Comparison of ENCODE assay signal across 18 mouse cellular contexts in the genomic region with DNA sequence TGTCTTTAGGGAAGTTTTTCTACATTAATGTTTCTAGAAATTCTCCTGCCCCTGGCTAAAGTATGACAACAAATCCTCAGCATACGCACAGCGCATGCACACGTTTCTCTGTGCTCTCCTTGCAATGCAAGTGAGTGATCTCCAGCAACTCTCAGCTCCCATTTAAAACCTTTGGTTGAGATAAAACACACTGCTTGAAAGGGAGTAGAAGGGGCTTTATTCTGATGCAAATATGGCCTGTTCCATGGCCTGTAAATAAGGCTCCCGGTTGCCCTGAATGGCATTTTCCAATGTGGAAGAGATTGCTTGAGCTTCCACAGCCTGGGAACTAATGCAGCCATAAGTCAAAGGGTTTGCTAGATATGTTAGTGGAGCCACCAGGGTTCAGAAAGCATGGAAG.
"Had no signal": no experiment of that assay in that cellular context is flagged by ENCODE, and none has a peak within 500 bp of the region (broad histone marks: within the 10 kb centered on the region; RNA-seq: fewer than 3 reads in every experiment).

No protein-coding gene starts in this region.

- DNase-seq: lung, adult 18-20 months; lung, embryonic 14.5 days; lung, postnatal 10 days; lung, postnatal 4 days; midbrain, embryonic 14.5 days; retina, postnatal 1 day; right cerebral cortex, adult 18-20 months; right cerebral cortex, postnatal 25 days; right cerebral cortex, postnatal 4 days; spleen, adult 18-20 months; thymus, adult 2 months; thymus, postnatal 25 days; thymus, postnatal 4 days had no signal

- H3K27me3 ChIP-seq: midbrain, embryonic 12.5 days; neural tube, embryonic 13.5 days; neural tube, embryonic 15.5 days had no signal

- H3K36me3 ChIP-seq: midbrain, embryonic 12.5 days; neural tube, embryonic 13.5 days; neural tube, embryonic 15.5 days had no signal

- H3K4me2 ChIP-seq: lung, embryonic 14.5 days; midbrain, embryonic 12.5 days; neural tube, embryonic 13.5 days; neural tube, embryonic 15.5 days had no signal

- ATAC-seq: midbrain, embryonic 16.5 days had no signal

- H3K4me1 ChIP-seq: midbrain, embryonic 12.5 days; neural tube, embryonic 13.5 days; neural tube, embryonic 15.5 days had no signal

- H3K27ac ChIP-seq: midbrain, embryonic 12.5 days; neural tube, embryonic 13.5 days; neural tube, embryonic 15.5 days had no signal

- H3K4me3 ChIP-seq: midbrain, embryonic 12.5 days; myocyte; neural tube, embryonic 13.5 days; neural tube, embryonic 15.5 days had no signal

- H3K9ac ChIP-seq: lung, embryonic 14.5 days; midbrain, embryonic 12.5 days; neural tube, embryonic 13.5 days; neural tube, embryonic 15.5 days had no signal

- H3K9me3 ChIP-seq: midbrain, embryonic 12.5 days; neural tube, embryonic 13.5 days; neural tube, embryonic 15.5 days had no signal
